Mouse (Mus musculus): ENCODE measurements at regions not wholly inside any gene's neighbourhood (a gene's known extent, or its start where the extent isn't known, plus 50 kb on each side); places are given as distances from the start of the nearest gene placed in this dataset.

GRCm38 (mm10) chr8:92216176-92216575 lies 141.2 kb upstream of the Irx5 start:
- TF ChIP-seq CTCF (conservative IDR thresholded peaks at IDR 0.05; ENCODE audit: insufficient read depth, insufficient read length, low read depth, low read length) = no peak
- TF ChIP-seq POLR2A (IDR thresholded peaks at IDR 0.05; ENCODE audit: low read depth, low read length) = no peak

All from kidney, adult 2 months (tissue).